Mouse (Mus musculus): ENCODE measurements around the gene Kremen1.
A peak's percentile ranks its signal among the peaks of the same experiment; 100 is the strongest.

- no peak for TF ChIP-seq CHD2 (IDR thresholded peaks at IDR 0.05; ENCODE audit: low read length)
- no peak for TF ChIP-seq MYC (IDR thresholded peaks at IDR 0.05; ENCODE audit: low read depth, low read length)
- TF ChIP-seq EP300 (IDR thresholded peaks at IDR 0.05; ENCODE audit: low read depth in 1 of 2, low read length in 2 of 2): no peak
- no peak for TF ChIP-seq RCOR1 (IDR thresholded peaks at IDR 0.05; ENCODE audit: low read depth, low read length)
- no peak for TF ChIP-seq E2F4 (IDR thresholded peaks at IDR 0.05; ENCODE audit: borderline replicate concordance, low read depth, low read length)
- TF ChIP-seq CTCF (IDR thresholded peaks at IDR 0.05 in 2 of 3, conservative IDR thresholded peaks at IDR 0.05 in 1 of 3; ENCODE audit: control insufficient read depth in 1 of 3, insufficient read depth in 1 of 3, low read depth in 2 of 3, low read length in 3 of 3, poor library complexity in 1 of 3, severe bottlenecking in 1 of 3): peak; percentile 98 to 99 (median 99); a peak in 5 of 6 replicates
- TF ChIP-seq POLR2A (IDR thresholded peaks at IDR 0.05; ENCODE audit: control insufficient read depth in 1 of 2, insufficient read depth in 1 of 2, low read depth in 1 of 2, low read length in 2 of 2, poor library complexity in 1 of 2): no peak
- TF ChIP-seq MAFK (IDR thresholded peaks at IDR 0.05; ENCODE audit: borderline replicate concordance, low read depth, low read length): no peak
- peak; percentile 85 for TF ChIP-seq ZC3H11A (IDR thresholded peaks at IDR 0.05; ENCODE audit: low read depth, low read length)
- TF ChIP-seq MAZ (IDR thresholded peaks at IDR 0.05; ENCODE audit: low read depth, low read length): 0 out of 2 replicates have a peak, but pooled peaks have one; percentile 45
- TF ChIP-seq MEF2A (IDR thresholded peaks at IDR 0.05; ENCODE audit: extremely low read depth, insufficient replicate concordance, low read depth, low read length, poor library complexity, severe bottlenecking): no peak
- no peak for TF ChIP-seq POLR2AphosphoS5 (IDR thresholded peaks at IDR 0.05; ENCODE audit: borderline replicate concordance, low read depth, low read length)
- TF ChIP-seq MXI1 (IDR thresholded peaks at IDR 0.05; ENCODE audit: low read depth, low read length): no peak
- TF ChIP-seq MAX (IDR thresholded peaks at IDR 0.05; ENCODE audit: low read length): no peak
These were observed 79.4 kb downstream of the Kremen1 start for GRCm38 (mm10) chr11:5181850-5182404.
